Mouse (Mus musculus) forebrain, embryonic 11.5 days (tissue): ENCODE data around the gene Cfc1. TPM values are rescaled to one million over a fixed set of nuclear protein-coding genes. Genes with fewer than 3 reads are reported as not detected.

Experiments
- ATAC-seq: fragments of 200-750 bp; cut with Nextera tagmentation; replicated peaks from 2 replicates; pipeline ENCODE4 v1.8.0; 2017; ENCODE audit warnings: moderate TSS enrichment; ENCODE audit not compliant: low FRiP score
- DNase-seq: peaks from one replicate; pipeline ENCODE4 v3.0.0-alpha.2; 2017; ENCODE audit warnings: low spot score
- H3K27ac ChIP-seq: fragments of 300-500 bp; sonication (generic); 2 replicates; pipeline ENCODE4 v1.5.1; 2014; ENCODE audit warnings: low read depth, low read length
- H3K27me3 ChIP-seq: fragments of 300-500 bp; sonication (generic); 2 replicates; pipeline ENCODE4 v1.6.1; 2014; ENCODE audit warnings: mild to moderate bottlenecking, low read length, mixed read lengths; ENCODE audit not compliant: control insufficient read depth, insufficient read depth
- H3K36me3 ChIP-seq: fragments of 300-500 bp; sonication (generic); 2 replicates; pipeline ENCODE4 v1.6.1; 2014; ENCODE audit warnings: mild to moderate bottlenecking, low read length, moderate library complexity, mixed read lengths; ENCODE audit not compliant: control insufficient read depth, insufficient read depth
- H3K4me1 ChIP-seq: fragments of 300-500 bp; sonication (generic); replicated peaks from 2 replicates; pipeline ENCODE4 v1.6.1; 2014; ENCODE audit warnings: low read length, mixed read lengths; ENCODE audit not compliant: control insufficient read depth, insufficient read depth
- H3K4me2 ChIP-seq: fragments of 300-500 bp; sonication (generic); 2 replicates; pipeline ENCODE4 v1.6.1; 2014; ENCODE audit warnings: low read depth, mild to moderate bottlenecking, low read length, moderate library complexity, mixed read lengths; ENCODE audit not compliant: severe bottlenecking
- H3K4me3 ChIP-seq: fragments of 300-500 bp; sonication (generic); 2 replicates; pipeline ENCODE4 v1.5.1; 2014; ENCODE audit warnings: low read depth, low read length
- H3K9ac ChIP-seq: fragments of 300-500 bp; sonication (generic); 2 replicates; pipeline ENCODE4 v1.6.1; 2014; ENCODE audit warnings: low read length
- H3K9me3 ChIP-seq: fragments of 300-500 bp; sonication (generic); 2 replicates; pipeline ENCODE4 v1.6.1; 2016; ENCODE audit warnings: low read length, mixed read lengths; ENCODE audit not compliant: control insufficient read depth
- WGBS: fragments of 180-500 bp; shearing (Covaris S2); extraction: QIAGEN DNeasy Blood & Tissue Kit; methylation state at CpG from one replicate; pipeline ENCODE4 v1.1.7; 2014; 5-methylcytosine and 5-hydroxymethylcytosine counted together
- polyA plus RNA-seq: library from polyadenylated mRNA; unstranded; fragments of >200 nt; fragmentation: Nextera tagmentation; extraction: Ambion mirVana; gene quantifications from 2 replicates; pipeline ENCODE4 v1.2.1, GENCODE M21; 2014

Gene Cfc1
- polyA plus RNA-seq, 1 experiment from 2014 or later, result not detected

DNA sequence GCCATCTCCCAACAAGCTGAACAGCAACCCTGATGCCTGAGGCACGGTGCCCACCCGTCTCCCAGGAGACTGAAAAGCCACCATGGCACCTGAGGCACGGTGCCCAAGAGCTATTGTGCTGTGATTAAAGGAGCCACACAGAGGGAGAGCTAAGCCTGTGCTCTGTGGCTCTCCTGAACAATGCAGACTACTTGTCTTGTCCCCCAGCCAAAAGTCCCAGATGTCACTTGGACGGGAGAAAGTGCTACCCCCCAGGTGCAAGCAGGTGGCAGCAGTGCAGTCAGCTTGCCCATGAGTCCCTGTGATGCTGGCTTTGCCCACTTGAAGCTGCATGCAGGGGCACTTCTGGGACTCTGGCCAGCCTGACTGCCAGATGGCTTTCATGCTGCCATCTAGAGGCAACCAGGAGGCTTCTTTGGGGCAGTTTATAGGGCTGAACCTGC lies 48.4 kb downstream of the Cfc1 start:
- WGBS, result 14% methylated on average over 4 of the region's 4 CpGs
- no peaks in the 10 kb centered on the region for H3K36me3 ChIP-seq
- peaks cover 3% of the 10 kb centered on the region; the same call in 1 of the 2 replicates for H3K4me1 ChIP-seq
- H3K9ac ChIP-seq, result no peak overlapping the region
- DNase-seq (no peak), ATAC-seq (no peak)
- no peak overlapping the region for H3K4me2 ChIP-seq
- H3K9me3 ChIP-seq, result no peaks in the 10 kb centered on the region
- peaks cover 5% of the 10 kb centered on the region; the same call in 1 of the 2 replicates for H3K27me3 ChIP-seq
- no peak overlapping the region for H3K27ac ChIP-seq
- H3K4me3 ChIP-seq, result no peak overlapping the region

DNA sequence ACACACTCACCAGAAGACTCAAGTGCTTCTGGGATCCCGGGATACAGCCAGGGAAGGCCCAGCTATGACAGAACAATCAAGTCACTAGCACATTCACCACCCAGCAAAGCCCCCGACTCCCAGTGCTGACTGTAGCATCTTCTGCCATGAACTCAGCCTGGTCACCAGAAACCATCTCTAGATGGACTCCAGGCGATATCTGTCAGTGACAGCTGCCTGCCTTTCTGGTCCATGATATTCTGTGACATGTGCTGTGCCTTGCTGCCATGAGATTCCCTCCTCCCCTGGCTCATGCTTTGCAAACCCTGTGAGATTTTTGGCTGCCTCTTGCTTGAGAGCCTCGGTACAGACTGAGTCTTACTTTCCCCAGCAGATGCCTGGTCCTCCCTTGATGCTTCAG lies 49.3 kb downstream of the Cfc1 start:
- H3K9me3 ChIP-seq, result no peaks in the 10 kb centered on the region
- H3K27me3 ChIP-seq, result 0 out of 2 replicates have a peak, but pooled peaks cover under 1% of the 10 kb centered on the region
- no peaks in the 10 kb centered on the region for H3K36me3 ChIP-seq
- DNase-seq (no peak), ATAC-seq (no peak)
- no peak overlapping the region for H3K4me3 ChIP-seq
- WGBS, result 86% methylated on average over 4 of the region's 4 CpGs
- H3K27ac ChIP-seq, result no peak overlapping the region
- H3K4me1 ChIP-seq, result no peaks in the 10 kb centered on the region; the same call in 1 of the 2 replicates
- H3K4me2 ChIP-seq, result no peak overlapping the region
- H3K9ac ChIP-seq, result no peak overlapping the region

DNA sequence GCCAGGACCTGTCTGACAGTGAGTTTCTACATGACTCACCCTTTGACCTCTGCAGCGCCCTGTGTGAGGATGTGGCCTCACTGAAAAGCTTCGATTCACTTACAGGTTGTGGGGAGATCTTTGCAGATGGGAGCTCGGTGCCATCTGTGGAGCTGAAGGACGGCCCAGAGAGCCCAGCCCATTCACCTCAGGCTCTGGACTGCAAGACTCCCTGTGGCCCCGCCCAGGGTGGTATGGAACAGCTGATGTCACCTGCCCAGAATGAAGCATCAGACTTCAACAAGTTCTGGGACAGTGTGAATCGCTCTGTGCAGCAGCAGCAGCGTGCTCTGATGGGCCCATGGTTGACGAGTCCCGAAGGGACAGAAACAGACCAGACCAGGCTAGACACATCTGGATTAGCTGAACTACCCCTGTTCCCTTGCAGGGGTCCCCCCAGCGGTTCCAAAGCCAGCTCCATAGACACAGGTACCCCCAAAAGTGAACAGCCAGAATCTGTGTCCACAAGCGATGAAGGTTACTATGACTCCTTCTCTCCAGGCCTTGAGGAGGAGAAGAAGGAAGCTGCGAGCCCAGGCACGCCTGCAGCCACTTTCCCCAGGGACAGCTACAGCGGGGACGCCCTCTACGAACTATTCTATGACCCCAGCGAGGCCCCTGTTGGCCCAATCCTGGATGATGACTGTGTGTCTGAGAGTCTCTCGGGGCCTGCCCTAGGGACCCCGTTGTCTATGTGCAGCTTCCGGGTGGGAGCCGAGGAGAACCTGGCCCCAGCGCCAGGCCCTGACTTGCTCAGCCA lies 52.0 kb downstream of the Cfc1 start:
- Histone ChIP-seq H3K27ac (no peak overlapping the region), H3K4me2 (no peak overlapping the region), H3K9ac (no peak overlapping the region), H3K4me1 (no peaks in the 10 kb centered on the region), H3K27me3 (no peaks in the 10 kb centered on the region), H3K9me3 (no peaks in the 10 kb centered on the region), H3K36me3 (no peaks in the 10 kb centered on the region), H3K4me3 (no peak overlapping the region)
- ATAC-seq (no peak), DNase-seq (no peak)
- WGBS, result 83% methylated on average over 22 of the region's 22 CpGs

Other genes with a start within 250 kb of the Cfc1 start
- 68.9 and 71.6 TPM in 2 replicates for gene Ccdc115, start 96.0 kb upstream of the Cfc1 start, polyA plus RNA-seq
- 87.0 and 92.6 TPM in 2 replicates for gene Imp4, start 95.8 kb upstream of the Cfc1 start, polyA plus RNA-seq
- gene Ptpn18, start 75.9 kb upstream of the Cfc1 start, polyA plus RNA-seq, result 4.6 and 7.0 TPM in 2 replicates
- gene Prss39, start 37.2 kb upstream of the Cfc1 start, polyA plus RNA-seq, result not detected in 2 replicates
- not detected in 2 replicates for gene Prss40, start 25.3 kb downstream of the Cfc1 start, polyA plus RNA-seq
- gene Amer3, start 44.0 kb downstream of the Cfc1 start, polyA plus RNA-seq, result 3.4 and 3.8 TPM in 2 replicates